In genomic region chr4:83048561-83048960, GRCm38 (mm10) we compare ENCODE assay signal across 16 mouse cellular contexts. TPM values are rescaled to one million over a fixed set of nuclear protein-coding genes. Genes with fewer than 3 reads are reported as not detected.
DNase-seq lines count a peak whose midpoint lies in the region; ATAC-seq and TF ChIP-seq lines count a peak whose summit lies in the region.
"Had no signal": no experiment of that assay in that cellular context is flagged by ENCODE, and none has a peak within 500 bp of the region (broad histone marks: within the 10 kb centered on the region; RNA-seq: fewer than 3 reads in every experiment).

No protein-coding gene starts in this region.

- TF ChIP-seq EP300 in heart, adult 2 months (IDR thresholded peaks at IDR 0.05; ENCODE audit: insufficient read depth, low read depth, low read length), result no peak

- H3K9ac ChIP-seq in heart, embryonic 16.5 days (ENCODE audit: low read length), result no peak overlapping the region
- H3K9ac ChIP-seq in heart, adult 2 months (ENCODE audit: low read depth, low read length), result no peak overlapping the region
- 0 out of 2 replicates have a peak overlapping the region, but pooled peaks have one; percentile 0 for H3K9ac ChIP-seq in lung, embryonic 16.5 days (ENCODE audit: low read length)
- H3K9ac ChIP-seq in embryonic facial prominence, embryonic 15.5 days, result no peak overlapping the region
- no peak overlapping the region for H3K9ac ChIP-seq in stomach, embryonic 15.5 days
- H3K9ac ChIP-seq: liver, embryonic 14.5 days had no signal

- no peaks in the 10 kb centered on the region for H3K36me3 ChIP-seq in heart, embryonic 16.5 days (ENCODE audit: control insufficient read depth, insufficient read depth)
- H3K36me3 ChIP-seq in heart, adult 2 months (ENCODE audit: control insufficient read depth, insufficient read depth, low read length), result no peaks in the 10 kb centered on the region
- no peaks in the 10 kb centered on the region for H3K36me3 ChIP-seq in lung, embryonic 16.5 days (ENCODE audit: control insufficient read depth, insufficient read depth, low read length)
- no peaks in the 10 kb centered on the region for H3K36me3 ChIP-seq in embryonic facial prominence, embryonic 15.5 days
- no peaks in the 10 kb centered on the region for H3K36me3 ChIP-seq in stomach, embryonic 15.5 days

- TF ChIP-seq POLR2A in heart, adult 2 months (IDR thresholded peaks at IDR 0.05; ENCODE audit: insufficient read depth, low read depth, low read length), result no peak

- TF ChIP-seq CTCF in heart, adult 2 months (IDR thresholded peaks at IDR 0.05), result no peak

- no peaks in the 10 kb centered on the region for H3K79me2 ChIP-seq in heart, adult 2 months (replicated peaks; ENCODE audit: control insufficient read depth, insufficient read depth, low read length)

- no peaks in the 10 kb centered on the region; the same call in 1 of the 2 replicates for H3K27me3 ChIP-seq in heart, embryonic 16.5 days (ENCODE audit: control insufficient read depth, insufficient read depth, low read length)
- 0 out of 2 replicates have a peak, but pooled peaks cover 2% of the 10 kb centered on the region for H3K27me3 ChIP-seq in heart, adult 2 months (ENCODE audit: control insufficient read depth, insufficient read depth, low read length)
- no peaks in the 10 kb centered on the region for H3K27me3 ChIP-seq in lung, embryonic 16.5 days (ENCODE audit: control insufficient read depth, insufficient read depth, low read depth, low read length)
- no peaks in the 10 kb centered on the region for H3K27me3 ChIP-seq in embryonic facial prominence, embryonic 15.5 days
- H3K27me3 ChIP-seq in stomach, embryonic 15.5 days (replicated peaks), result no peaks in the 10 kb centered on the region

- H3K4me1 ChIP-seq in heart, embryonic 16.5 days (ENCODE audit: control insufficient read depth, insufficient read depth, low read length), result peaks cover 23% of the 10 kb centered on the region
- H3K4me1 ChIP-seq in heart, adult 2 months (ENCODE audit: control insufficient read depth, insufficient read depth, low read length), result no peaks in the 10 kb centered on the region
- peaks cover 8% of the 10 kb centered on the region for H3K4me1 ChIP-seq in lung, embryonic 16.5 days (replicated peaks; ENCODE audit: control insufficient read depth, insufficient read depth, low read length)
- H3K4me1 ChIP-seq in embryonic facial prominence, embryonic 15.5 days, result peaks cover 57% of the 10 kb centered on the region
- no peaks in the 10 kb centered on the region; the same call in 1 of the 2 replicates for H3K4me1 ChIP-seq in stomach, embryonic 15.5 days

- 25% methylated on average over 2 of the region's 2 CpGs for WGBS in heart, embryonic 16.5 days
- WGBS in heart, adult 2 months, result 39% methylated on average over 2 of the region's 2 CpGs
- 22% methylated on average over 2 of the region's 2 CpGs for WGBS in lung, embryonic 16.5 days
- 18% methylated on average over 2 of the region's 2 CpGs for WGBS in embryonic facial prominence, embryonic 15.5 days
- 28% methylated on average over 2 of the region's 2 CpGs for WGBS in stomach, embryonic 15.5 days

- peak overlapping the region; percentile 6; the same call in 1 of the 2 replicates for H3K4me2 ChIP-seq in heart, embryonic 16.5 days (ENCODE audit: low read depth, low read length)
- H3K4me2 ChIP-seq in lung, embryonic 16.5 days (ENCODE audit: low read depth, low read length), result peak overlapping the region; percentile 35
- H3K4me2 ChIP-seq in embryonic facial prominence, embryonic 15.5 days (replicated peaks), result peak overlapping the region; percentile 37
- H3K4me2 ChIP-seq in stomach, embryonic 15.5 days, result peak overlapping the region; percentile 46

- no peak overlapping the region for H3K4me3 ChIP-seq in heart, embryonic 16.5 days (ENCODE audit: low read length)
- no peak overlapping the region for H3K4me3 ChIP-seq in heart, adult 2 months
- peak overlapping the region; percentile 63 for H3K4me3 ChIP-seq in lung, embryonic 16.5 days (ENCODE audit: low read length)
- peak overlapping the region; percentile 3; the same call in 1 of the 2 replicates for H3K4me3 ChIP-seq in embryonic facial prominence, embryonic 15.5 days (replicated peaks)
- no peak overlapping the region; the same call in 1 of the 2 replicates for H3K4me3 ChIP-seq in stomach, embryonic 15.5 days (replicated peaks)
- H3K4me3 ChIP-seq: myocyte had no signal

- no peak overlapping the region for H3K27ac ChIP-seq in heart, embryonic 16.5 days (ENCODE audit: low read length)
- H3K27ac ChIP-seq in heart, adult 2 months, result no peak overlapping the region
- H3K27ac ChIP-seq in lung, embryonic 16.5 days (ENCODE audit: low read length), result no peak overlapping the region
- 0 out of 2 replicates have a peak overlapping the region, but pooled peaks have one; percentile 19 for H3K27ac ChIP-seq in embryonic facial prominence, embryonic 15.5 days (replicated peaks)
- no peak overlapping the region for H3K27ac ChIP-seq in stomach, embryonic 15.5 days
- H3K27ac ChIP-seq: liver, embryonic 14.5 days had no signal

- no peak for ATAC-seq in heart, embryonic 16.5 days (replicated peaks; ENCODE audit: extremely low read depth, insufficient read depth, low FRiP score)
- ATAC-seq in lung, embryonic 16.5 days (ENCODE audit: low read depth), result no peak
- no peak for ATAC-seq in embryonic facial prominence, embryonic 15.5 days (ENCODE audit: insufficient number of reproducible peaks, low FRiP score, low TSS enrichment, low read depth)
- no peak for ATAC-seq in stomach, embryonic 15.5 days (ENCODE audit: insufficient read depth, low FRiP score, low read depth)
- ATAC-seq: activated CD4-positive, CD25-positive, alpha-beta regulatory T cell, adult 4 months had no signal

- intact Hi-C loops in heart, adult 2 months (cut with DNase I), result no loop called here

- no peak for DNase-seq in heart, adult 2 months
- DNase-seq in lung, postnatal 14 days, result no peak
- no peak for DNase-seq in Muller cell, postnatal 12 days (ENCODE audit: inconsistent ontology term)
- DNase-seq: cerebellum, postnatal 14 days; gastrocnemius, postnatal 14 days; kidney, adult 9 months; layer of hippocampus, adult 9-11 months; thymus, postnatal 25 days had no signal

- no peaks in the 10 kb centered on the region for H3K9me3 ChIP-seq in heart, embryonic 16.5 days (replicated peaks; ENCODE audit: control insufficient read depth, low read length)
- no peaks in the 10 kb centered on the region for H3K9me3 ChIP-seq in lung, embryonic 16.5 days (ENCODE audit: control insufficient read depth, low read length)
- H3K9me3 ChIP-seq in embryonic facial prominence, embryonic 15.5 days (replicated peaks), result no peaks in the 10 kb centered on the region
- no peaks in the 10 kb centered on the region for H3K9me3 ChIP-seq in stomach, embryonic 15.5 days

RNA-seq across cellular contexts. Expression of gene Frem1, which starts 3.6 kb away (rescaled TPM):
- polyA plus RNA-seq in heart, embryonic 16.5 days (2015; fragmentation: Nextera tagmentation; extraction: Ambion mirVana), result 2.4 and 5.4 TPM in 2 replicates
- total RNA-seq in heart, adult 2 months (2021), result under 1 TPM; 0.21 to 0.52 TPM
- polyA plus RNA-seq in heart, adult 2 months (2012; rRNA removed), result 0.18 and 0.21 TPM in 2 replicates
- polyA plus RNA-seq in lung, embryonic 16.5 days (2015; fragmentation: Nextera tagmentation; extraction: Ambion mirVana), result 31.9 and 33.6 TPM in 2 replicates
- 13.9 and 14.1 TPM in 2 replicates for polyA plus RNA-seq in embryonic facial prominence, embryonic 15.5 days (2015; fragmentation: Nextera tagmentation; extraction: Ambion mirVana)
- 10.7 and 11.1 TPM in 2 replicates for polyA plus RNA-seq in stomach, embryonic 15.5 days (2015; fragmentation: Nextera tagmentation; extraction: Ambion mirVana)
- total RNA-seq: megakaryocyte-erythroid progenitor cell, adult 5-6 weeks had no signal
- polyA plus RNA-seq: activated CD4-positive, CD25-positive, alpha-beta regulatory T cell, adult 4 months had no signal

Comparison
In these comparisons a context has a peak if more than half of its experiments do, and no peak if none do; other contexts are left out.
1. H3K4me3 ChIP-seq: peak in lung, embryonic 16.5 days (single experiment) and embryonic facial prominence, embryonic 15.5 days (single experiment); none in heart, embryonic 16.5 days (single experiment), heart, adult 2 months (single experiment) and stomach, embryonic 15.5 days (single experiment).
2. Peak in every context shown above with its lines, with median percentiles within 50 percentile points of each other: H3K4me2 ChIP-seq.